Mouse (Mus musculus) G1E (cell line): ENCODE measurements around the gene Mbnl1.

Experiments
- CTCF ChIP-seq: IDR thresholded peaks from 2 replicates; pipeline ENCODE4 v1.5.1; 2012; ENCODE audit warnings: low read depth, low read length, inconsistent platforms, mixed read lengths
- GATA1 ChIP-seq: IDR thresholded peaks from 2 replicates; pipeline ENCODE4 v1.6.1; 2012; ENCODE audit warnings: borderline replicate concordance, low read length, inconsistent platforms, mixed read lengths
- GATA2 ChIP-seq: IDR thresholded peaks from 2 replicates; pipeline ENCODE4 v1.6.1; 2012; ENCODE audit warnings: low read depth, low read length, inconsistent platforms, borderline replicate concordance
- POLR2AphosphoS5 ChIP-seq: IDR thresholded peaks from 2 replicates; pipeline ENCODE4 v1.6.1; 2012; ENCODE audit warnings: low read depth, low read length, inconsistent platforms; ENCODE audit not compliant: insufficient replicate concordance
- TAL1 ChIP-seq: conservative IDR thresholded peaks from 2 replicates; pipeline ENCODE4 v1.6.1; 2012; ENCODE audit warnings: low read depth, low read length, inconsistent platforms, mixed read lengths

GRCm38 (mm10) chr3:60582154-60582553 is 109.5 kb downstream of the Mbnl1 start:
- TF ChIP-seq CTCF, result no peak
- no peak for TF ChIP-seq POLR2AphosphoS5
- TF ChIP-seq GATA1, result no peak
- TF ChIP-seq TAL1, result no peak
- TF ChIP-seq GATA2, result no peak
